Mouse (Mus musculus) liver, postnatal 0 days (tissue): Measurements from ENCODE around the gene Dglucy.

Source experiments
- CTCF ChIP-seq: sonication (generic); IDR thresholded peaks from 2 replicates; pipeline ENCODE4 v1.5.1; 2016; ENCODE audit warnings: antibody characterized with exemption, low read depth
- EP300 ChIP-seq: IDR thresholded peaks from 2 replicates; pipeline ENCODE4 v1.6.1; 2016; ENCODE audit warnings: antibody characterized with exemption, low read depth, mild to moderate bottlenecking

- TF ChIP-seq CTCF (no peak), EP300 (no peak)
Observed at GRCm38 (mm10) chr12:100875553-100875952, 96.7 kb downstream of the Dglucy start.
